Mouse (Mus musculus) spleen, adult 2 months (tissue): Measurements from ENCODE around the gene Hoxd10.

Source experiments
- CTCF ChIP-seq: fragments of 200-500 bp; IDR thresholded peaks from 2 replicates; pipeline ENCODE4 v1.5.1; 2011; ENCODE audit warnings: mild to moderate bottlenecking, inconsistent platforms; ENCODE audit not compliant: insufficient read depth, insufficient read length, insufficient replicate concordance; ENCODE audit errors: extremely low read depth
- POLR2A ChIP-seq: fragments of 200-500 bp; IDR thresholded peaks from 2 replicates; pipeline ENCODE4 v1.6.1; 2011; ENCODE audit warnings: low read depth, low read length, inconsistent platforms

GRCm38 (mm10) chr2:74686988-74687697, 4.6 kb upstream of the Hoxd10 start:
- no peak for TF ChIP-seq POLR2A
- TF ChIP-seq CTCF = no peak
